Mouse (Mus musculus) bone marrow, adult 2 months (tissue): ENCODE measurements around the gene Ambn. TPM values are rescaled to one million over a fixed set of nuclear protein-coding genes. Genes with fewer than 3 reads are reported as not detected.
"Not testable (repeated sequence)": the region's sequence is repeated elsewhere in the genome, so short reads cannot be mapped to it uniquely, and the experiment has no call there.

Experiments used
- H3K27ac ChIP-seq: fragments of 200-500 bp; 2 replicates; pipeline ENCODE4 v1.5.1; 2012; ENCODE audit warnings: low read depth, mild to moderate bottlenecking, control low read depth, inconsistent platforms, low read length; ENCODE audit not compliant: control insufficient read depth, poor library complexity, insufficient read depth
- H3K4me1 ChIP-seq: fragments of 200-500 bp; 2 replicates; pipeline ENCODE4 v1.6.1; 2011; ENCODE audit warnings: low read length; ENCODE audit not compliant: control insufficient read depth, insufficient read depth
- H3K4me3 ChIP-seq: fragments of 200-500 bp; replicated peaks from 2 replicates; pipeline ENCODE3; 2011; ENCODE audit warnings: mild to moderate bottlenecking, low read depth, low read length, control low read depth; ENCODE audit not compliant: control insufficient read depth
- CTCF ChIP-seq: fragments of 200-500 bp; IDR thresholded peaks from 2 replicates; pipeline ENCODE4 v1.5.1; 2011; ENCODE audit warnings: low read length, control low read depth; ENCODE audit not compliant: control insufficient read depth, insufficient read depth
- POLR2A ChIP-seq: fragments of 200-500 bp; IDR thresholded peaks from 2 replicates; pipeline ENCODE4 v1.6.1; 2011; ENCODE audit warnings: low read depth, mild to moderate bottlenecking, control low read depth, low read length, borderline replicate concordance; ENCODE audit not compliant: control insufficient read depth
- WGBS: fragments of 180-500 bp; shearing (Covaris S2); methylation state at CpG from one replicate; pipeline ENCODE4 v1.1.7; 2018; 5-methylcytosine and 5-hydroxymethylcytosine counted together
- polyA plus RNA-seq: library from polyadenylated mRNA; stranded (reverse); fragments of >200 nt; gene quantifications from 2 replicates; pipeline ENCODE4 v1.2.4, GENCODE M21; 2011; ENCODE audit warnings: low replicate concordance; ENCODE audit not compliant: missing spikeins, insufficient read depth, insufficient read length

Gene Ambn
- not detected in 2 replicates for polyA plus RNA-seq

GRCm38 (mm10) chr5:88455691-88456090 is at the start of gene Ambn:
Ambn (plus strand) TSS chr5:88455991.
- WGBS = 79% methylated on average over 3 of the region's 3 CpGs
- H3K4me3 ChIP-seq = no peak within 1 kb of the TSS
- no peak within 1 kb of the TSS for H3K27ac ChIP-seq
- no peaks in the 10 kb centered on the region for H3K4me1 ChIP-seq
- TF ChIP-seq CTCF = no peak
- no peak for TF ChIP-seq POLR2A

GRCm38 (mm10) chr5:88420319-88421065 is 35.3 kb upstream of the Ambn start:
- TF ChIP-seq CTCF (no peak), POLR2A (no peak)
- WGBS = 82% methylated on average over 8 of the region's 8 CpGs
- H3K27ac ChIP-seq = no peak overlapping the region
- H3K4me1 ChIP-seq = no peaks in the 10 kb centered on the region
- H3K4me3 ChIP-seq = no peak overlapping the region

GRCm38 (mm10) chr5:88424892-88425291 is 30.9 kb upstream of the Ambn start:
- not testable (repeated sequence) for H3K4me1 ChIP-seq, H3K4me3 ChIP-seq, H3K27ac ChIP-seq
- WGBS = 61% methylated on average over 2 of the region's 2 CpGs

GRCm38 (mm10) chr5:88426753-88427152 is 29.0 kb upstream of the Ambn start:
- WGBS = 67% methylated on average over 1 of the region's 1 CpGs
- Histone ChIP-seq H3K4me3 (no peak overlapping the region), H3K27ac (no peak overlapping the region), H3K4me1 (no peaks in the 10 kb centered on the region)
- TF ChIP-seq CTCF (no peak), POLR2A (no peak)

GRCm38 (mm10) chr5:88467471-88467870 is 11.7 kb downstream of the Ambn start:
- TF ChIP-seq POLR2A (no peak), CTCF (no peak)
- H3K27ac ChIP-seq = no peak overlapping the region
- no peaks in the 10 kb centered on the region for H3K4me1 ChIP-seq
- H3K4me3 ChIP-seq = no peak overlapping the region
- 73% methylated on average over 2 of the region's 2 CpGs for WGBS

- no peaks in the 10 kb centered on the region for H3K4me1 ChIP-seq
- TF ChIP-seq POLR2A (no peak), CTCF (no peak)
- WGBS = 78% methylated on average over 4 of the region's 4 CpGs
- H3K27ac ChIP-seq = no peak overlapping the region
- no peak overlapping the region for H3K4me3 ChIP-seq
These were observed 13.3 kb downstream of the Ambn start for GRCm38 (mm10) chr5:88468807-88469704.

- no peak within 1 kb of the TSS for H3K4me3 ChIP-seq
- no peaks in the 10 kb centered on the region for H3K4me1 ChIP-seq
- TF ChIP-seq POLR2A = no peak
- TF ChIP-seq CTCF = no peak
- H3K27ac ChIP-seq = no peak within 1 kb of the TSS
These were observed 31.9 kb downstream of the Ambn start, which contains the start of gene Enam for GRCm38 (mm10) chr5:88487675-88488074. Enam (plus strand) TSS chr5:88487975.

- Histone ChIP-seq H3K4me3 (no peak overlapping the region), H3K4me1 (no peaks in the 10 kb centered on the region), H3K27ac (no peak overlapping the region)
- TF ChIP-seq POLR2A = no peak
- 33% methylated on average over 2 of the region's 2 CpGs for WGBS
These were observed 33.2 kb downstream of the Ambn start for GRCm38 (mm10) chr5:88489004-88489403.
